Mouse (Mus musculus): ENCODE measurements around the gene Srebf2.
"Not testable (repeated sequence)": the region's sequence is repeated elsewhere in the genome, so short reads cannot be mapped to it uniquely, and the experiment has no call there.

Gene Srebf2

DNA sequence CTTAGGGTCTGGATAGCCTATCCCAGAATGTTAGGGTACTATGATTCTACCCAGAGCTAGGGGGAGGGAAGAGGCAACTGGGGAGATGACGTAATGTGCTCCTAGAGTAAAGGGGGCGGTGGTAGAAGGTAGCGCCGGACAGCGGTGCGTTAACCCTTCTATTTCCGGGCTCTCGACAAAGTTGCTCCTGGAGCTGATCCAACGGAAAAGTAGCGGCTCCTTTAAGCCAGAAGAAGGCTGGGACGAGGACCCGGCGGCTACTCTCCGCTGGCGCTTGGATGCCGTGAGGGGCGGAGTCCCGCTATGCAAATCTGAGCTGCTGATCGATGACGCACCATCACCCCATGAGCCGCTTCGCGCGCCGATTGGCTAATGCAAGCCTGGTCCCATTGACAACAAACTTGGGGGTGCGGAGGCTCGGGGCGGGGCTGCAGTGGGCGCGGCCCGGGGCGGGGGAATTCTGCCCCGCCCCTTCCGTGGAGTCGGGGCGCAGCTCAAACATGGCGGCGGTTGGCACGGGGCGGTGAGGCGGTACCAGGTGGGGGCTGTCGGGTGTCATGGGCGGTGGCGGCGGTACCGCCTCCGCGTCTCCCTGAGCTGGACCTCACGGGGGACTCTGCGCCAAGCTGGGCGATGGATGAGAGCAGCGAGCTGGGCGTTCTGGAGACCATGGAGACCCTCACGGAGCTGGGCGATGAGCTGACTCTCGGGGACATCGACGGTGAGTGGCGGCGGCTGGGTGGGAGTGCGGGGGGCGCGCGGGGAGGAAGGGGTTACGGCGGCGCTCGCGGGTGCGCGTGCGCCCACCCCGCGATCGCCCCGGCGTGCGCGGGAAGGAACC, at the start of gene Srebf2:
TSS of gene Srebf2 (plus strand) at position 412 of the 841 bp plus-strand sequence.
- peak; percentile 96 to 98 for DNase-seq (ENCODE audit: low spot score in 2 of 2)

DNA sequence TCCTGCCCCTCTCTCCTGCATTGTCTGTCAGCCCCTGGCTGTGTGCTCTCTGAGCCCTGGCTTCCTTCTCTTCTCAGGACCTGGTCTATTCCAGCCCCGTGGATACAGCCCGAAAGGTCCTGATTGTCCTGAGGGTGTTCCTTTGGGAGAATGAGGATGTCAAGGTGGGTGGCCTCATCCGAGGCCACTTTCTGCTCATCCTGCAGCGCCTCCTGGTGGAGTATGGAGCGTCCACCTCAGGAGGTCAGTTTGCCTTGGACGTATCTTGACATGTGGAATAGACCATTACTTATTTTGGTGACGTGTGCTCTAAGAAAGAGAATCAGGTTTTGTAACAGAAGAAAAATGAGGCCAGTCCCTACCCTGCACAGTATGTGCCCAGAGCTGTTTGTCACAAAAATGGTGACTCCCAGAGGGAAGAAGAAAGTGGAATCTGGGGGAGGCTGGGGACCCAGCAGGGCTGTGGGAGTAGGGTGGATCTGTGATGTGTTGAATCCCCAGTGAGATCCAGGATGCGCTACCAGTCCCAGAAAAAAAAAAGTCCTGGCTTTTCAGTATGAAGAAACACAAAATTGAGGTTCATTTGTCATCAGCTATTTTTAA, 39.9 kb upstream of the Srebf2 start:
- peak in 1 of 2 experiments; percentile 27 for DNase-seq (ENCODE audit: low spot score in 2 of 2)

DNA sequence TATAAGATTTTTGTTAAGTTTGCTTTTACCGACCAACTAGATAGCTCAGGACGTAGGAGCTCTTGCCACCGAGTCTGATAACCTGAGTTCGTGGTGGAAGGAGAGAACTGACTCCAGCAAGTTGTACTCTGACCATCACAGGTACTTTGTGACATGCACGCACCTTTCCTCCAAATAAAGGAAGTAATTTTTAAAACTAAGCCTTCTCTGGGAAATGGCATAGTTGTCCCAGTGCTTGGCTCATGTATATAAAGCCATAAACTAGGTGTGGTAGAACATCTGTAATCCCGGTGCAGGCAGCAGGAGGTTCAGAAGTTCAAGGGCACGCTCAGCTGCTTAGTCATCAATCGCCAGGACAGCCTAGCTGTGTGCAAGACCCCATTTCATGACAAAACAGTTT, 26.4 kb upstream of the Srebf2 start:
- no peak for DNase-seq (ENCODE audit: low spot score in 2 of 2)

DNA sequence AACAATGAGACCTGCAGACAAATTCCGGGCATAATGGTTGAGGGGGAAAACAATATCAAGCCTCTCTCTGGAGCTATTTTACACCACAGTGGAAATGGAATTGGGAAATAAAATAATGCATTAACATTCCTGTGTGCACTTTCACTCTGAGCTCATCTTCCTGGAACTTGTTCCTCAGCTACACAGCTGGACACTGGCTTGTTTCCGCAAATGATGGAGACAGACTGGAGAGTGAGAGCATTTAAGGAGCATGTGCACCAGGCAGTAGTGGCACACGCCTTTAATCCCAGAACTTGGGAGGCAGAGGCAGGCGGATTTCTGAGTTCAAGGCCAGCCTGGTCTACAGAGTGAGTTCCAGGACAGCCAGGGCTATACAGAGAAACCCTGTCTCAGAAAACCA, 20.3 kb upstream of the Srebf2 start:
- DNase-seq (ENCODE audit: low spot score in 2 of 2), result not testable (repeated sequence)

DNA sequence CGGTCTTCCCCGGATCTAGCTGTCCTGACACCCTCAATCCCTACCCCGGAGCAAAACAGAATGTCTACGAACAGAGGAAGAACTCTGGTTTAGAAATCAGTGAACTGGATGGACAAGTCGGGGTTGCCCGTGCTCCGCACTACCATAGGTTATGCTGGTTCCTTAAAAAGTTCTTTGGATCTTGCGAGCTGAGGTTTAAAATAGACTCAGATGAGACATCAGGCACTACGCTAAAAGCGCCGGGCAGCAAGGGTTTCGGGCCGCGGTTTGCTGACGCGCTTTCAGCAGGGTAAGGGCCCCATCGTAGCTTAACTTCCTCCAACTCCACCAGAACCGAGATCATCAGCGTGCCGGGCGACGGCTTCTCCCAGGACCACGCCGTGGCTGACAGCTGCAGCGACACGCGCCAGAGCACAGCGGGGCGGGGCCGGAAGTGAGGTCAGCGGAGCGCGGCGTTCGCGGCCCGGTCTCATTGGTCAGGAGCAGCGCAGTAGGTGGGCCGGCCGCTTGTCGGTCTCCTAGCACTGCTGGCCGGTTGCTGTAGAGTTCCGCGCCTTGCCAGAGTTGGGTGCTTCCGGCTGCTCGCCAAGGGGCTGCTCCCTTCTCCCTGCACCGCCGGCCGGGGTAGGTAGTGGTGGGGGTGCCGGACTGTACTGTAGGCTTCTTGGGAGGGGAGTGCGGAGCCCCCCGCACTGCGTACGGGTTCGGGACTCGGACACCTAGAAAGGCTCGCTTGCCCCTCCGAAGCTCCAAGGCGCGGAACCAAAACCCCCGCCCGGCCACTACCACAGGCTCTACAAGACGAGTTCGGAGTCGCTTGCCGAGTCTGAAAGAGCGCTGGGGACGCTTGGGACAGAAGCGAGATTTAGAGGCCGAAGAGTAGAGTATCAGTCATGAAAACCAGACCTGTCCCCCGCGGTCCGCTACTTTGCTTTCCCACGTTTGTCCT, 19.3 kb upstream of the Srebf2 start, which contains the start of gene Ccdc134:
TSS of gene Ccdc134 (plus strand) at position 497 of the 949 bp plus-strand sequence.
- peak; percentile 94 to 96 for DNase-seq (ENCODE audit: low spot score in 2 of 2)

DNA sequence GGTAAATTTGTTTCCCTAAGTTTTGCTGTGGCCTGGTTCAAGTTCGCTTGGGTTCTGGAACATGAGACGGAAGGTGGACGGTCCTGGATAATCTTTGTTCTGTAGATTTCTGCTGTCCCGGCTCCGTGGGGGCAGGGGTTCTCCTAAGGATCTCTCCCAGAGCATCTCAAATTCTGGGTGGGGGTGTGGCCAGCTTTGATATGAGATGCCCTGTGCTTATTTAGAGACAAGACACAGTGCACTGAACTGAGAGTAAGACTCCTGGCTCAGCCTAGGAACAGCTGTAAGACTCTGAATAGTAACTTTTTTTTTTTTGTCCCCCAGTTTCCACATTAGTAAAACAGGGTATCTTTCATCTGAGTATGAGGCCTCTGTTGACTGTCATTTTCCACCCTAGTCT, 18.6 kb upstream of the Srebf2 start:
- DNase-seq (ENCODE audit: low spot score in 2 of 2), result no peak

DNA sequence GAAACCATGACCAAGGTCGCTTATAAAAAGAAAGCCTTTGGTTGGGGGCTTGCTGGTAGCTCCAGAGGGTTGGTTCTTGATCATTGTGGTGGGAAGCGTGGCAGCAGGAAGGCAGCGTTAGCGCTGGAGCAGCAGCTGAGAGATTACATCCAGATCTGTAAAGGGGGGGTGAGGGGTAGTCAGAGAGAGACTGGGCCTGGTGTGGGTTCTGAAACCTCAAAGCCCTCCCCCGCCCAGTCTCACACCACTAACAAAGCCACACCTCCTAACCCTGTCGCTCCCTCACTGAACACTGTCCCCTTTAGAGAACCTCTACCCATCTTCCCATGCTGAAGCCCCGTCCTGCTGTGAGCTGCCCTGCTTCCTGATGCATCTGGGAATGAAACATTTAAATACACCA, 16.4 kb upstream of the Srebf2 start:
- no peak for DNase-seq (ENCODE audit: low spot score in 2 of 2)

DNA sequence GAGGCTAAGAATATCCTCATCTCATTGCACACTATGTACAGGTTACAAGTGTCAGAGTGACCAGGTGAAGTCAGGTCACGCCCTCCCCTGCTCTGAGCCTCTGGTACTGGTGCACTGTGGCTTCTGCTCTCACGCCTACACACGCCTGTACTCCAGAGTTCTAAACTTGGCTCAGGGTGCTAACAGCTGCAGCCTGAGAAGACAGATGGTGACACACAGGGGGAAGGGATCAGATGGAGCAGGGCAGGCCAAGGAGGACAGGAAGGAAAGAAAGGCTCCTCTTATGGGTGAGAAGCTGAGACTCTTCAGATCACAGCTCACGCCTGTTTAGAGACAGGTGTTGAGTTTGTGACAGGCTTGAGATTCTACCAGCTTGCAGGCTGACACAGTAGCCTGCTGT, 11.6 kb upstream of the Srebf2 start:
- no peak for DNase-seq (ENCODE audit: low spot score in 2 of 2)

DNA sequence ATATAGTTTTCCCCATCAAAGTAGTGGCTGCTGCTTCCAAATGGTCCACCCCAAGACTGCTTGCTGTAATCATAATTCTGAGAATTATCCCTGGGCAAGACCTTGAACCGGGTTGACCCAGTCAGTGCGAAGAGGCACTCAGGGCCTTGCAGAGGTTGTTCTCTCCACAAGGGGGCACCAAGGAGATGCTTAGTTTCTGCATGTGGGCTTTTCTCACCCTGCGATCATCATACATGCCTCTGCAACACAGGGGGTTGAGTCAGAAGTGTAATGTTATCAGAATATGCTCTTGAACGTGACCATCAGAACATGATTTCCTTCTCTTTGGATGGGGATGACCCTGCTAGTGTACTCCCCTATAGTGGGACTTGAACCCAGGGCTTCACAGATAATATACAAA, 8.4 kb upstream of the Srebf2 start:
- DNase-seq (ENCODE audit: low spot score in 2 of 2), result peak; percentile 56

DNA sequence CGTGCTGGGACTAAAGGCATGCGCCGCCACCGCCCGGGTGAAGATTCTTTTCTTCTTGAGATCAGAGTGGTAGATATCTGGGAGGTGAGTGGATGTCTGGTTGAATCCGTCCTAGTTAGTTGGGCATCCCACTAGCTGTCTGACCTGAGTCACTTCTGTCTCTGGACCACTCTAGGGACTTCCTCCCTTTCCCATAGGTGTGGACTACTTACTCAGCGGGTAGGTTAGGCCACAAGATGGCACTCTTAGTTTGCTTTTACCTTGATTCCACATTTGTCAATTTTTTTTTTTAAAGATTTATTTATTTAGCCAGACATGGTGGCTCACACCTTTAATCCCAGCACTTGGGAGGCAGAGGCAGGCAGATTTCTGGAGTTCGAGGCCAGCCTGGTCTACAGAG, 7.8 kb upstream of the Srebf2 start:
- no peak for DNase-seq (ENCODE audit: low spot score in 2 of 2)

DNA sequence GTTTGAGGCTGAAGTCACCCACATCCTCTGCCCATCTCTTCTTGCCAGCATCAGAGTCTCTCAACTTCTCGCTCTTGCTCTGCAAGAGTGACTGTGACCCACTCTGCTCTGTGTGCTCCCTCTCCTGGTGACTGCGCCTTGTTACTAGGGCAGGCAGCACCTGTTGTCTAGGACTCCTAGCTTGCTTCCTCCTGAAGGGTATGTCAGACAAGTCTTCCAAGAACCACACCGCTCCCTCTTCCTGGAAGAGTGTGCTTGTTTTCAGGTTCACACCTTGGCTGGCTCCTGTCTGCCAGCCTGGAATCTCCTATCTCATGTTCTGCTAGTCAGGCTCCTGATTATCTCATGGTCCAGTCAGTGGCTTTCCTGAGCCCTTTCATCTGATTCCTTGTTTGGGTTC, 6.6 kb upstream of the Srebf2 start:
- no peak for DNase-seq (ENCODE audit: low spot score in 2 of 2)

DNA sequence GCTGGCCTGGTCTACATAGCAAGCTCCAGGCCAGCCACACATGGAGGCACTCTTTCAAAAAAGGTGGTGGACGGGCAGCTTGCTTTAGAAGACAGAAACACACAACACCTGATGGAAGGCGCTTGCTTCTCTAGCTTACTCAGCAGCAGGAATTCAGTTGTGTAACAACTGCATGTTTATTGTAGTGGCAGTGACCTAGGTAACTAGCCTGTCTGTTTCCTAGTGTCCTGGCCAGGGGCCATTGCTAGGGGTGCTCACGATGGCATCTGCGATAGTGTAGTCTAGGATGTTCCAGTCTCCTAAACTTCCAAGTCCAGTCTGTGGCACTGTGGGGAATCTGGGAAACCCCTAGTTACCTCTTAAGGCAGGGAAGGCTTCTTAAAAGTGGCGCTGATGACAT, 2.8 kb upstream of the Srebf2 start:
- DNase-seq (ENCODE audit: low spot score in 2 of 2), result no peak

DNA sequence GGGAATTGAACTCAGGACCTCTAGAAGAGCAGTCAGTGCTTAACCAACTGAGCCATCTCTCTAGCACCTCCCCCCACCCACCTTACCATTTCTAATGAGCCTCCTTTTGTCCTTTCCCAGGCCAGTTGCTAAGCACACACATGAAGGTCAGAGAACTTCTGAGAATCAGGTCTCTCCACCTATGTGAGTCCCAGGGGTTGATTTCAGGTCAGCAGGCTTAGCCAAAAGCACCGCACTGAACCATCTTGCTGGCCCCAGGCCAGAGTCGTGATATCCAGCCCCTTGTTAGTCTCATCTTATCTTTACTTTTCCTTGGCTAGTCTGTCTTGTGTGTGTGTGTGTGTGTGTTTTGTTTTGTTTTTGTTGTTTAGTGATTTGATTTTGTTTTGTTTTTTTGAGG, 1.6 kb upstream of the Srebf2 start:
- DNase-seq (ENCODE audit: low spot score in 2 of 2), result no peak

DNA sequence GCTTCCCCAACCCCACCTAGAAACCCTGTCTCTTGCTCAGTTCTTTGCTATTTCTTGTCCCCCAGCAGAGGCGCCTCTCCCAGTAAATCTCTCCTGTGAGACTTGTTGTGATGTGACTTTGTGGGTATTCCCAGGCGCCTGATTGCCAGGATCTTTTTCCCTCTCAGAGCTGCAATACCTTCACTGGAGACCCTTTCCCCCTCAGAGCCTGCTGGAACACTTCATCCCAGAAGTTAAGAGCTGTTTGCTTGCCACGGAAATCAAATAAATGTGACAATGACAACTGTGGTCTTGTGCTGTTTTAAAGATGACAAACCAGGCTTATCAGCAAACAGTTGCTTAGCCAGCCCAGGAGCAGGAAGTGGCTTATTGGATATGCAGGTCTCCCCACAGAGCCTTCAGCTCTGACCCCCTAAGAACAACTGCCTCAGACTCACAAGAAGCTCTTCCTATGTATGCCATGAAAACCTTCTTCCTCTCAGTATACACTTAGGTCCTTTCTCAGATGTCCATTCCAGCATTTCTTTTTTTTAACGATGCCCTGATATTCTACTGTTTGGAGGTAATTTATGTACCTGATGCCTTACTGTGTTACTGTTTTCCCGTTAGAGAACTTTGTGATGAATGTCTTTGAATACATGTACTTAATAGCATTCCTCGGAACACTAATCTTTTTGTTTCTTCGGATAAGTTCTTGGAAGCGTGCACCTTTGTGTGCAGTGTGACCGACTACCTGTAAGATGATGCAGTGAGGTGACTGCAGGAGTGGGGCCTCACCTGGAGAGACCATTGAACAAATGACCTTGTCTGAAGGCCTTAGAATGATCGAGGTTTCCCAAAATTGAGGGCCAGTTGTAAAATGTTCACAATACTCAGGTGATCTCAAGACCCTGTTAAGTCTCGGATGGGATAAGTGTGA, 871 bp upstream of the Srebf2 start:
- no peak for DNase-seq (ENCODE audit: low spot score in 2 of 2)

DNA sequence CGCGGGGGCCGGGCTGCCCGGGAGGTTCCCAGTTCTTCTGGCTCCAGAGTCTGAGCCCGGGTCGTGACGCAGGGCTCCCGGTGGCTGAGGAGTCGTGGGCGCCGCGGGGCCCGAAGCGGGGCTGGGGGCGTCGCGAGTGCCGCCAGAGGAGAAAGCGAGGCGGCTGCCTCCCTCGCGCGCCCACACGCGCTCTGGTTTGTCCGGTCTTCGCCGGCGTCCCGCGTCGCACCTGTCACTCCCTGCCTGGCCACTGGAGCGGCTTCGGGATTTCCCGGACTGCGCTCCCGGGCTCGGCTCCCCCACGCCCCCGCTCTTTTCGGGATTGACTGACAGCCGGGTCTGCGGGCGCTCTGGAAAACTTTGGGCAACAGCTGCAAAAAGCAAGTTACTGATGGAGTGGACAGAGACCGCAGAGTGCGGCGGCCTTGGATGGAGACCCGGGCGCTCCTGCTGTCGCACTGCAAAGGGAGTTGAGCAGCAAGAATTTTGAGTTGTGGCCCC, 680 bp downstream of the Srebf2 start:
- peak in 1 of 2 experiments; percentile 42 for DNase-seq (ENCODE audit: low spot score in 2 of 2)

DNA sequence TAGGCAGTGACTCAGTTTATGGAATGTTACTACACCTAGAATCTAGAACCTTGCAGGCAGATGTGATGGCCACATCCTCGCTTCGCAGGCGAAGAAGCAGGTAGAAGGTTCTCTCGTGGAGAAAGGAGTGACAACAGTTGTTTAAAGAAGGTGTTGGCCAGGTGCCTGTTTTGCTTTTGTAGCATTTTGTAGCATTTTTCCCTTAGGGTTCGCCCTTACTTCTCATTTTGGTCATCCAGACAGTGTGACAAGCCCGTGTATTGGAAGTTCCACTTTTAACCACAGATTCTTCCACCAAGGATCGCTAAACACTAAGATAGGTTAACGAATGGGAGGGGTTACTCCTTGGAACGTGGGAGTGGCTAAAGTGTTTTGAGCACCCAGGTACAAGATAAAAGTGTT, 1.5 kb downstream of the Srebf2 start:
- no peak for DNase-seq (ENCODE audit: low spot score in 2 of 2)

DNA sequence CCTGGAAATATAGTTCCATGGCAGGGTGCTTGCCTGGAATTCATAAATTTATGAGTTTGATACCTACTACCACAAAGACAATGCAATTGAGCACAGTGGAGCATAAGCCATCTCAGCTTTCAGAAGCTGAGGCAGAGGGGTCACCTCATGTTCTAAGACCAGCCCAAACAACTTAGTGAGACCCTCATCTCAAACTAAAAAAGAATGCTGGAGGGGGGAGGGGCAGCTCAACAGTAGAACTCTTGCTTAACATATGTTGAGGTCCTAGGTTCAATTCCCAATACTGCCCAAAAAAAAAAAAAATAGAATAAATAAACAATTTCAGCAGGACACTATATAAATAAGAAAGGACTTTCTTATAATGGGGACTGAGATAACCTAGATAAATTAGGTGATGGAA, 3.1 kb downstream of the Srebf2 start:
- no peak for DNase-seq (ENCODE audit: low spot score in 2 of 2)

DNA sequence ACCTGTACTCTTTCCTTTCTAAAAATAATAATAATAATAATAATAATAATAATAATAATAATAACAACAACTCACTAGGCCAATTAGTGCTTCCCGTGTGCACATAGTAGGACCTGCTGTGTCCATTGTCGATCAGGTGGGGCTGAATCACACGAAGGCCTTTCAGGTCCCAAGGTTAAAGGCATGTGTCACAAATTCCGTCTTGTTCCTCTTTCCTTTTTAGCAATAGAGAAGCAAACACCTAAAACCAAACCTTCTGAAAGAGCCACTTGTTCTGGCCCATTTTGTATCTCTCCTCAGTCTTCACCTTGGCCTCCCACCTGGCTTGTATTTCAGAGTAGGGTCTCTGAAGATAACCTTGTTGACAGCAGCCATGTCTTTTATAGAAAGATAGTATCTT, 4.2 kb downstream of the Srebf2 start:
- no peak for DNase-seq (ENCODE audit: low spot score in 2 of 2)

DNA sequence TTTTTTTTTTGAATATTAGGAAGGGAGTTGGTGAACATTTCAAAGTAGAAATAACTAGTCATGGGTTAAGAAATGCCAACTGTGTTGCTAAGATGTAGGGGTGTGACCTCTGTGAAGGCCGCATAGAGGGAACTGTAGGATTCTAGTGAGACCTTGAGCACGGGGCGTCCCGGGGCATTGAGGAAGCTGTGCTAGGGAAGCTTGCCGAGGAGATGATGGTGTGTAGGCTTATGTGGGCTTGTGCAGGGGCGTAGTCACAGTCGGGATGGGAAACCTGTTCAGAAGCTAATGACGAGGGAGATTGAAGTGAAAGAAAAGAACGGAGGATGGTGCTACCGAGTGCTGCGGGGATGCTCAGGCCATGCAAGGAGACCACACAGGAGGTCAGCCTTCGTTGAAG, 5.0 kb downstream of the Srebf2 start:
- no peak for DNase-seq (ENCODE audit: low spot score in 2 of 2)

DNA sequence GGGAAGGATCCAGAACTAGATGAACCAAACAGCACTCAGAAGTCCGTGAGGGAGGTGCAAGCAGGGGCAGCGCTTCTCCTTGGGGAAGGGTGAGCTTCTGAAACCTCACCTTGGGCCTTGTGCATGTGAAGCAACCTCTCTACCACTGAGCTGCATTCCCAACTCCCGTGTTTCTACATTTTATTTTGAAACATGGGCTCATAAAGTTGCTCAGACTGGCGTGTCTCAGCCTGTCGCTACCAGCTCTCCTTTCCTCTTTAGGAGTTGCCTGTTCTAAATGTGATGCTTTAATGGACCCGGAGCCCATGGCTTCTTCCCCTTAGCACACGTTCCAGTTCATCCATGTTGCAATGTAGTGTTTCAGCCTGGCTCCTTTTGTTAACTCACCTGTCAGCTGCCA, 5.5 kb downstream of the Srebf2 start:
- DNase-seq (ENCODE audit: low spot score in 2 of 2), result no peak

DNA sequence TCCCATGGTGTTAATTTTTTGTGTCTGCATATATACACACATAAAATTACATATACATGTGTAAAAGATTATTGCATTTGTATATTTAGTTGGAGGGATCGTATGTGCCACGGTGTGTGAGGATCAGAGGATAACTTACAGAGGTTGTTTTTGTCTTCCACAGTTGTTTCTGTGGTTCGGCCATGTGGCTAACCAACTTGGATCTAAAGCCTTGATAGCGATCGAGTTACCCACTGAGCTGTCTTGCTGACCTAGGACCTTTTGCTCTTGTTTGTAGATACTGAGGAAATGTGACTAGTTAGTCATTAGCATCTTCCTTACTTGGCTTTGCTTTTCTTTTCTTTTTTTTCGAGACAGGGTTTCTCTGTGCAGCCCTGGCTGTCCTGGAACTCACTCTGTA, 9.3 kb downstream of the Srebf2 start:
- no peak for DNase-seq (ENCODE audit: low spot score in 2 of 2)

All from urinary bladder, postnatal 36 days (tissue).